Mouse (Mus musculus): ENCODE results near the gene Rnpep. TPM values are rescaled to one million over a fixed set of nuclear protein-coding genes. Genes with fewer than 3 reads are reported as not detected.
A peak's percentile ranks its signal among the peaks of the same experiment; 100 is the strongest.

The Rnpep gene
- polyA plus RNA-seq, 1 experiment from 2014 or later, result 95.8 TPM

GRCm38 (mm10) chr1:135265834-135266233 lies 18.1 kb downstream of the Rnpep start:
- DNase-seq (ENCODE audit: low spot score, missing footprints) (no peak), ATAC-seq (ENCODE audit: low FRiP score) (no peak)
- Histone ChIP-seq H3K27ac (ENCODE audit: low read depth, low read length) (no peak overlapping the region), H3K36me3 (ENCODE audit: control insufficient read depth, insufficient read depth, low read length) (peaks cover 5% of the 10 kb centered on the region; the same call in 1 of the 2 replicates), H3K4me3 (ENCODE audit: low read depth, low read length) (no peak overlapping the region), H3K4me1 (ENCODE audit: control insufficient read depth, insufficient read depth, low read length) (no peaks in the 10 kb centered on the region), H3K4me2 (no peak overlapping the region), H3K9ac (ENCODE audit: low read length) (no peak overlapping the region), H3K27me3 (ENCODE audit: control insufficient read depth, insufficient read depth, low read length) (no peaks in the 10 kb centered on the region), H3K9me3 (ENCODE audit: control insufficient read depth, low read length) (no peaks in the 10 kb centered on the region)
- 87% methylated on average over 5 of the region's 5 CpGs for WGBS

GRCm38 (mm10) chr1:135263316-135263715 lies 20.6 kb downstream of the Rnpep start:
- Histone ChIP-seq H3K9ac (ENCODE audit: low read length) (no peak overlapping the region), H3K4me2 (no peak overlapping the region), H3K4me3 (ENCODE audit: low read depth, low read length) (no peak overlapping the region), H3K9me3 (ENCODE audit: control insufficient read depth, low read length) (no peaks in the 10 kb centered on the region), H3K27me3 (ENCODE audit: control insufficient read depth, insufficient read depth, low read length) (no peaks in the 10 kb centered on the region), H3K36me3 (ENCODE audit: control insufficient read depth, insufficient read depth, low read length) (peaks cover 5% of the 10 kb centered on the region; the same call in 1 of the 2 replicates), H3K4me1 (ENCODE audit: control insufficient read depth, insufficient read depth, low read length) (peaks cover 6% of the 10 kb centered on the region), H3K27ac (ENCODE audit: low read depth, low read length) (no peak overlapping the region)
- WGBS, result 93% methylated on average over 9 of the region's 9 CpGs
- DNase-seq (ENCODE audit: low spot score, missing footprints) (no peak), ATAC-seq (ENCODE audit: low FRiP score) (no peak)

- H3K4me2 ChIP-seq, result no peak overlapping the region
- DNase-seq (ENCODE audit: low spot score, missing footprints), result peak; percentile 78
- H3K9ac ChIP-seq (ENCODE audit: low read length), result no peak overlapping the region
- peaks cover 5% of the 10 kb centered on the region; the same call in 1 of the 2 replicates for H3K36me3 ChIP-seq (ENCODE audit: control insufficient read depth, insufficient read depth, low read length)
- no peak overlapping the region for H3K4me3 ChIP-seq (ENCODE audit: low read depth, low read length)
- H3K9me3 ChIP-seq (ENCODE audit: control insufficient read depth, low read length), result no peaks in the 10 kb centered on the region
- no peak overlapping the region for H3K27ac ChIP-seq (ENCODE audit: low read depth, low read length)
- no peaks in the 10 kb centered on the region for H3K27me3 ChIP-seq (ENCODE audit: control insufficient read depth, insufficient read depth, low read length)
- H3K4me1 ChIP-seq (ENCODE audit: control insufficient read depth, insufficient read depth, low read length), result peaks cover 9% of the 10 kb centered on the region
- WGBS, result 79% methylated on average over 3 of the region's 3 CpGs
- no peak for ATAC-seq (ENCODE audit: low FRiP score)
Measured at GRCm38 (mm10) chr1:135262329-135262728, 21.6 kb downstream of the Rnpep start.

- Histone ChIP-seq H3K4me1 (ENCODE audit: control insufficient read depth, insufficient read depth, low read length) (peaks cover 9% of the 10 kb centered on the region), H3K4me3 (ENCODE audit: low read depth, low read length) (no peak overlapping the region), H3K9me3 (ENCODE audit: control insufficient read depth, low read length) (no peaks in the 10 kb centered on the region), H3K9ac (ENCODE audit: low read length) (no peak overlapping the region), H3K36me3 (ENCODE audit: control insufficient read depth, insufficient read depth, low read length) (peaks cover 5% of the 10 kb centered on the region; the same call in 1 of the 2 replicates), H3K27me3 (ENCODE audit: control insufficient read depth, insufficient read depth, low read length) (no peaks in the 10 kb centered on the region), H3K27ac (ENCODE audit: low read depth, low read length) (no peak overlapping the region), H3K4me2 (no peak overlapping the region)
- 73% methylated on average over 6 of the region's 6 CpGs for WGBS
- peak; percentile 39 for DNase-seq (ENCODE audit: low spot score, missing footprints)
- no peak for ATAC-seq (ENCODE audit: low FRiP score)
Measured at GRCm38 (mm10) chr1:135260931-135261330, 23.0 kb downstream of the Rnpep start.

GRCm38 (mm10) chr1:135259128-135259436 lies 24.8 kb downstream of the Rnpep start:
- ATAC-seq (ENCODE audit: low FRiP score), result peak; percentile 83
- no peaks in the 10 kb centered on the region for H3K9me3 ChIP-seq (ENCODE audit: control insufficient read depth, low read length)
- peak overlapping the region; percentile 47 for H3K9ac ChIP-seq (ENCODE audit: low read length)
- WGBS, result 1% methylated on average over 10 of the region's 10 CpGs
- H3K4me1 ChIP-seq (ENCODE audit: control insufficient read depth, insufficient read depth, low read length), result peaks cover 9% of the 10 kb centered on the region
- H3K27ac ChIP-seq (ENCODE audit: low read depth, low read length), result no peak overlapping the region
- DNase-seq (ENCODE audit: low spot score, missing footprints), result peak; percentile 98
- peak overlapping the region; percentile 46 for H3K4me2 ChIP-seq
- H3K27me3 ChIP-seq (ENCODE audit: control insufficient read depth, insufficient read depth, low read length), result no peaks in the 10 kb centered on the region
- H3K4me3 ChIP-seq (ENCODE audit: low read depth, low read length), result peak overlapping the region; percentile 18; the same call in 1 of the 2 replicates
- H3K36me3 ChIP-seq (ENCODE audit: control insufficient read depth, insufficient read depth, low read length), result peaks cover 5% of the 10 kb centered on the region; the same call in 1 of the 2 replicates

GRCm38 (mm10) chr1:135258380-135259127 lies 25.3 kb downstream of the Rnpep start, which contains the start of gene Elf3:
Gene Elf3, minus strand, starts transcription at chr1:135258568.
- ATAC-seq (ENCODE audit: low FRiP score), result peak; percentile 59

GRCm38 (mm10) chr1:135256299-135256698 lies 27.6 kb downstream of the Rnpep start:
- H3K4me2 ChIP-seq, result no peak overlapping the region
- no peak for ATAC-seq (ENCODE audit: low FRiP score)
- 80% methylated on average over 6 of the region's 6 CpGs for WGBS

More at GRCm38 (mm10) chr1:135258380-135259127, 25.3 kb downstream of the Rnpep start, which contains the start of gene Elf3:
- H3K36me3 ChIP-seq (ENCODE audit: control insufficient read depth, insufficient read depth, low read length), result peaks cover 5% of the 10 kb centered on the region; the same call in 1 of the 2 replicates
- peak within 1 kb of the TSS; percentile 46 for H3K4me2 ChIP-seq
- H3K9me3 ChIP-seq (ENCODE audit: control insufficient read depth, low read length), result no peaks in the 10 kb centered on the region
- peak within 1 kb of the TSS; percentile 47 for H3K9ac ChIP-seq (ENCODE audit: low read length)
- no peak within 1 kb of the TSS for H3K27ac ChIP-seq (ENCODE audit: low read depth, low read length)
- peak; percentile 93 for DNase-seq (ENCODE audit: low spot score, missing footprints)
- H3K4me3 ChIP-seq (ENCODE audit: low read depth, low read length), result peak within 1 kb of the TSS; percentile 18; the same call in 1 of the 2 replicates
- H3K27me3 ChIP-seq (ENCODE audit: control insufficient read depth, insufficient read depth, low read length), result no peaks in the 10 kb centered on the region
- peaks cover 9% of the 10 kb centered on the region for H3K4me1 ChIP-seq (ENCODE audit: control insufficient read depth, insufficient read depth, low read length)
- WGBS, result 5% methylated on average over 19 of the region's 19 CpGs

GRCm38 (mm10) chr1:135252854-135253253 lies 31.0 kb downstream of the Rnpep start:
- Histone ChIP-seq H3K4me3 (ENCODE audit: low read depth, low read length) (no peak overlapping the region), H3K27ac (ENCODE audit: low read depth, low read length) (no peak overlapping the region), H3K9me3 (ENCODE audit: control insufficient read depth, low read length) (no peaks in the 10 kb centered on the region), H3K36me3 (ENCODE audit: control insufficient read depth, insufficient read depth, low read length) (no peaks in the 10 kb centered on the region), H3K9ac (ENCODE audit: low read length) (no peak overlapping the region), H3K27me3 (ENCODE audit: control insufficient read depth, insufficient read depth, low read length) (no peaks in the 10 kb centered on the region), H3K4me2 (no peak overlapping the region), H3K4me1 (ENCODE audit: control insufficient read depth, insufficient read depth, low read length) (no peaks in the 10 kb centered on the region)
- WGBS, result 62% methylated on average over 4 of the region's 4 CpGs
- no peak for ATAC-seq (ENCODE audit: low FRiP score)
- DNase-seq (ENCODE audit: low spot score, missing footprints), result no peak

More at GRCm38 (mm10) chr1:135256299-135256698, 27.6 kb downstream of the Rnpep start:
- no peak for DNase-seq (ENCODE audit: low spot score, missing footprints)
- Histone ChIP-seq H3K27ac (ENCODE audit: low read depth, low read length) (no peak overlapping the region), H3K9ac (ENCODE audit: low read length) (no peak overlapping the region), H3K36me3 (ENCODE audit: control insufficient read depth, insufficient read depth, low read length) (no peaks in the 10 kb centered on the region), H3K9me3 (ENCODE audit: control insufficient read depth, low read length) (no peaks in the 10 kb centered on the region), H3K4me1 (ENCODE audit: control insufficient read depth, insufficient read depth, low read length) (peaks cover 9% of the 10 kb centered on the region), H3K4me3 (ENCODE audit: low read depth, low read length) (no peak overlapping the region), H3K27me3 (ENCODE audit: control insufficient read depth, insufficient read depth, low read length) (no peaks in the 10 kb centered on the region)

GRCm38 (mm10) chr1:135251405-135251804 lies 32.5 kb downstream of the Rnpep start:
- no peaks in the 10 kb centered on the region for H3K4me1 ChIP-seq (ENCODE audit: control insufficient read depth, insufficient read depth, low read length)
- no peak overlapping the region for H3K4me2 ChIP-seq
- no peaks in the 10 kb centered on the region for H3K9me3 ChIP-seq (ENCODE audit: control insufficient read depth, low read length)
- H3K4me3 ChIP-seq (ENCODE audit: low read depth, low read length), result no peak overlapping the region
- H3K36me3 ChIP-seq (ENCODE audit: control insufficient read depth, insufficient read depth, low read length), result no peaks in the 10 kb centered on the region
- ATAC-seq (ENCODE audit: low FRiP score) (no peak), DNase-seq (ENCODE audit: low spot score, missing footprints) (no peak)
- WGBS, result 88% methylated on average over 8 of the region's 8 CpGs
- H3K9ac ChIP-seq (ENCODE audit: low read length), result no peak overlapping the region
- H3K27ac ChIP-seq (ENCODE audit: low read depth, low read length), result no peak overlapping the region
- H3K27me3 ChIP-seq (ENCODE audit: control insufficient read depth, insufficient read depth, low read length), result no peaks in the 10 kb centered on the region
